Mouse (Mus musculus) embryonic fibroblast, embryonic 13.5 days (primary cell): ENCODE measurements around the gene Odc1. TPM values are rescaled to one million over a fixed set of nuclear protein-coding genes. Genes with fewer than 3 reads are reported as not detected.

Source experiments
- H3K27ac ChIP-seq: 2 replicates; pipeline ENCODE4 v1.5.1; 2012; ENCODE audit warnings: low read length, control low read depth, inconsistent platforms; ENCODE audit not compliant: insufficient read depth
- H3K4me1 ChIP-seq: 2 replicates; pipeline ENCODE4 v1.6.1; 2011; ENCODE audit warnings: low read length; ENCODE audit not compliant: control insufficient read depth, insufficient read depth
- H3K4me3 ChIP-seq: 2 replicates; pipeline ENCODE4 v1.5.1; 2011; ENCODE audit warnings: mild to moderate bottlenecking, control low read depth, low read length; ENCODE audit not compliant: insufficient read depth
- CTCF ChIP-seq: IDR thresholded peaks from 2 replicates; pipeline ENCODE4 v1.5.1; 2011; ENCODE audit warnings: mild to moderate bottlenecking, control low read depth, low read length, moderate library complexity, borderline replicate concordance; ENCODE audit not compliant: insufficient read depth
- POLR2A ChIP-seq: IDR thresholded peaks from 2 replicates; pipeline ENCODE4 v1.6.1; 2011; ENCODE audit warnings: low read depth, mild to moderate bottlenecking, control low read depth, low read length, moderate library complexity
- polyA plus RNA-seq: library from polyadenylated mRNA; stranded (reverse); fragments of >200 nt; gene quantifications from 2 replicates; pipeline ENCODE4 v1.2.4, GENCODE M21; 2011; ENCODE audit warnings: low read depth; ENCODE audit not compliant: missing spikeins, insufficient read length

Gene Odc1
- 278 and 357 TPM in 2 replicates for polyA plus RNA-seq

GRCm38 (mm10) chr12:17544209-17545106, at the start of gene Odc1:
Gene Odc1 (plus strand): TSS chr12:17544794.
- TF ChIP-seq POLR2A (peak; percentile 94), CTCF (no peak)
- H3K4me3 ChIP-seq: peak within 1 kb of the TSS; percentile 100
- peaks cover 4% of the 10 kb centered on the region; the same call in 1 of the 2 replicates for H3K4me1 ChIP-seq
- H3K27ac ChIP-seq: peak within 1 kb of the TSS; percentile 48

GRCm38 (mm10) chr12:17494809-17495208, 49.8 kb upstream of the Odc1 start:
- H3K4me1 ChIP-seq: peaks cover 3% of the 10 kb centered on the region
- no peak overlapping the region for H3K4me3 ChIP-seq
- TF ChIP-seq POLR2A (no peak), CTCF (no peak)
- H3K27ac ChIP-seq: no peak overlapping the region

GRCm38 (mm10) chr12:17495858-17496451, 48.6 kb upstream of the Odc1 start:
- Histone ChIP-seq H3K27ac (no peak overlapping the region), H3K4me3 (no peak overlapping the region), H3K4me1 (peaks cover 3% of the 10 kb centered on the region)
- TF ChIP-seq CTCF (no peak), POLR2A (no peak)

GRCm38 (mm10) chr12:17505620-17506074, 38.9 kb upstream of the Odc1 start:
- H3K27ac ChIP-seq: no peak overlapping the region
- H3K4me3 ChIP-seq: no peak overlapping the region
- no peak for TF ChIP-seq POLR2A
- TF ChIP-seq CTCF: no peak
- H3K4me1 ChIP-seq: peaks cover 2% of the 10 kb centered on the region

GRCm38 (mm10) chr12:17506117-17506993, 38.2 kb upstream of the Odc1 start:
- H3K27ac ChIP-seq: no peak overlapping the region
- H3K4me1 ChIP-seq: peaks cover 3% of the 10 kb centered on the region
- TF ChIP-seq POLR2A: no peak
- no peak for TF ChIP-seq CTCF
- H3K4me3 ChIP-seq: no peak overlapping the region

- peaks cover 3% of the 10 kb centered on the region for H3K4me1 ChIP-seq
- H3K4me3 ChIP-seq: no peak overlapping the region
- TF ChIP-seq POLR2A (no peak), CTCF (no peak)
- H3K27ac ChIP-seq: no peak overlapping the region
Measured at GRCm38 (mm10) chr12:17506994-17507542, 37.5 kb upstream of the Odc1 start.

- TF ChIP-seq CTCF (no peak), POLR2A (no peak)
- Histone ChIP-seq H3K4me1 (peaks cover 3% of the 10 kb centered on the region), H3K4me3 (no peak overlapping the region), H3K27ac (no peak overlapping the region)
Measured at GRCm38 (mm10) chr12:17509310-17509709, 35.3 kb upstream of the Odc1 start.

GRCm38 (mm10) chr12:17510158-17510557, 34.4 kb upstream of the Odc1 start:
- no peak for TF ChIP-seq POLR2A
- no peak for TF ChIP-seq CTCF
- no peak overlapping the region for H3K4me3 ChIP-seq
- H3K27ac ChIP-seq: peak overlapping the region; percentile 63
- H3K4me1 ChIP-seq: peaks cover 3% of the 10 kb centered on the region

- Histone ChIP-seq H3K27ac (no peak overlapping the region), H3K4me3 (no peak overlapping the region), H3K4me1 (peaks cover 3% of the 10 kb centered on the region)
- TF ChIP-seq CTCF: no peak
- no peak for TF ChIP-seq POLR2A
Measured at GRCm38 (mm10) chr12:17511019-17511418, 33.6 kb upstream of the Odc1 start.
